Mouse (Mus musculus) granulocyte monocyte progenitor cell, adult 5-6 weeks (primary cell): ENCODE results near the gene Gbgt1. TPM values are rescaled to one million over a fixed set of nuclear protein-coding genes. Genes with fewer than 3 reads are reported as not detected.

Source experiments
- ATAC-seq: replicated peaks from 2 replicates; pipeline ENCODE4 v1.8.0; 2016; ENCODE audit warnings: mild to moderate bottlenecking, moderate TSS enrichment, inconsistent platforms; ENCODE audit not compliant: poor library complexity, severe bottlenecking
- total RNA-seq, 2 experiments: library from RNA; stranded (forward) in 1 of 2; stranded (reverse) in 1 of 2; fragments of 200-712, 200-1000 nt in 1 of 2; fragments of >200 nt in 1 of 2; fragmentation: Nextera tagmentation in 1 of 2; gene quantifications; 2 replicates each; pipeline ENCODE4 v1.2.3; 2014 to 2017

Gene Gbgt1
- total RNA-seq, 2 experiments from 2014 or later: not detected

DNA sequence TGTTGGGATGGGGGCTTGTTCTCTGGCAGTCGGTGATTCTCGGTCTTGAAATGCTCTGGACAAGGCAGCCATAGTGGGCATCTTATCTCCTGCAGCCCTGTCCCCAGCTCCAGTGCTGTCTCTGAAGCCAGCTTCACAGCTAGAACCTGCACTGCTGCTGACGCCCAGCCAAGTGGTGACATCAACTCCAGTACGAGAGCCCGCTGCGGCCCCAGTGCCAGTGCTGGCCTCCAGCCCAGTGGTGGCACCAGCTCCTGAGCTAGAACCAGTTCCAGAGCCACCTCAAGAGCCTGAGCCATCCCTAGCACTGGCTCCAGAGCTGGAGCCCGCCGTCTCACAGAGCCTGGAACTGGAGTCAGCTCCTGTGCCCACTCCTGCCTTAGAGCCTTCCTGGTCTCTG lies 47.2 kb downstream of the Gbgt1 start:
- no peak for ATAC-seq

DNA sequence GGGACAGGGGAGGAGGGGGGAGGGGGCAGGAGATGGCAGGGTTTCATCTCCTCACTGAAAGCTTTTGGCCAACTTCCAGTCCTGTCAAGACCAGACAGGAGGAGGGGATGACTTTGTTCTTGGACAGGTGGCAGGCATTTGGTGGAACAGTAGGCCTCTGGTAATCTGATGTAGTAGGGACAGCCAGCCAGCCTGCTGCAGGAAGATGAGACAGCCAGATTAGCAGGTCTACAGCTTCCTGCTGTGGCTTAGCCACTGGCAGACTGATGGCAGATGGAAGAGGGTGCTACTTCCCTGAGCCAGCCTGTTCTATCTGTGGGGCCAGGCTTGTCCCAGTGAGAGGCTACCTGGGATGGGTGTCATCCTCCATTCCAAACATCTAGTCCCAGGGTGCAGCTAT lies 49.3 kb downstream of the Gbgt1 start:
- ATAC-seq: peak; percentile 44

DNA sequence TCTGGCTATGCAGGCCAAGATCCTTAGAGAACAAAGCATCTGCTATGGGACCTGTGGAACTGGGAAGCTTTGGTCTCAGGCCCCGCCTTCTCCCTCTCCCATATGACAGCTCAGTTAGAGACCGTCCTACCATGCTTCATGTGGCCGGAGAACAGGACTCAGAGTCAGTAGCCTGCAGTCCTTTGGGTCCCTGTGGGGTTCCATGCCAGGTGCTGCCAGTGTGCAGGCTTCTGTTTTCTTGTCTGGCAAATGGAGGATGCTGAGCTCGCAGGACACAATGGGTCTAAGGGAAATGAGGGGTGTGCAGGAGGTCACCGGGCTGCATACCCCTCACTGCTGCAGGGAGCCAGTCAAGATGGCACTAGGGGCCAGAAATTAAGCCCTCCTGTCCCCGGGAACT lies 49.9 kb downstream of the Gbgt1 start:
- no peak for ATAC-seq

DNA sequence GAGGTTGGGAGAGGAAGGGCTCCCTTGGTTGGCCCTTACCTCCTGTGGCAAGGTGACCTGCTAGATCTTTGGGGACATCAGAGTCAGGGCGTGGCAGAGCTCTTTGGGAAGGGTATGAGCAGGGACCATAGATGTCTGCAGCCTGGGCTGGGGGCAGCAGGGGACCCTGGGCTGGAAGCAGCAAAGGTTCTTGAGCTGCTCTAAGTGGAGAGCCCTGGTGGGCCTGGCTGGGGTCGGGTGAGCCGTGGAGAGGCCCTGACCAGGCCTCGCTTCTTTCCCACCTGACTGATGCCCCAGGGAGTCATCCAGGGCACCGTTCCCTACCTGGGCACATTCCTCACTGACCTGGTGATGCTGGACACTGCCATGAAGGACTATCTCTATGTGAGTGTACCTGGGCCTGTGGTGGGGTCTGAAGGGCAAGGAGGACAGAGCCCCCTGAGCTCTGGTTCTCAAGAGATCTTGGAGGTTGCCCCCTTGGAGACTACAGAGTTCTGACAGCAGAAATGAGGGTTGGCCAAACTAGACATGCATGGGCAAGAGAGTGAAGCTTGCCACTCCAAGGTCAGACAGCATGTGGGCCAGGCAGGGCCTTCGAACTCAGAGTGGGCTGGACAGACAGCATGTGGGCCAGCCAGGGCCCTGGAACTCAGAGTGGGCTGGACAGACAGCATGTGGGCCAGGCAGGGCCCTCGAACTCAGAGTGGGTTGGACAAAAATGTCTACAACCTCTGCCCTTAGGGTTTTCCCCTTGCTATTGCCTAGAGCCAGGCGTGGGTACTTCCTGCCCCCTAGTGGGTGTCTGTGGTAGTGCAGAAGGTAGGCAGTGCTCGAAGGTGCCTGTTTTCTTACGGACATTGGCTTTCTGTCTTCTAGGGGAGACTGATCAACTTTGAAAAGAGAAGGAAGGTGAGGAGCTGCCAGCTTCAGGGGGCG lies 50.8 kb downstream of the Gbgt1 start:
- ATAC-seq: peak; percentile 78

DNA sequence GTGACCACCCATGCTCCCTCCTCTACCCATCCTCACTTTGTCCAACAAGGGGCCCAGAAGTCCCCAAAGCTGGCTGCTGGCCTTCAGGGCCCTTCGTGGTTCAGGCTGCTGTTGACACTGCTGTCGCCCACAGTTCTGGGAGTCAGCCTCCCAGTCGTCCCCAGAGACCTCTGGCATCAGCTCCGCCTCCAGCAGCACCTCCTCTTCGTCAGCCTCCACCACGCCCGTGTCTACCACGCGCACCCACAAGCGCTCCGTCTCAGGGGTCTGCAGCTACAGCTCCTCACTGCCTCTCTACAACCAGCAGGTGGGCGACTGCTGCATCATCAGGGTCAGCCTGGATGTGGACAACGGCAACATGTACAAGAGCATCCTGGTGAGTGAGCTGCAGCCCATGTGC lies 52.5 kb downstream of the Gbgt1 start:
- ATAC-seq: no peak

DNA sequence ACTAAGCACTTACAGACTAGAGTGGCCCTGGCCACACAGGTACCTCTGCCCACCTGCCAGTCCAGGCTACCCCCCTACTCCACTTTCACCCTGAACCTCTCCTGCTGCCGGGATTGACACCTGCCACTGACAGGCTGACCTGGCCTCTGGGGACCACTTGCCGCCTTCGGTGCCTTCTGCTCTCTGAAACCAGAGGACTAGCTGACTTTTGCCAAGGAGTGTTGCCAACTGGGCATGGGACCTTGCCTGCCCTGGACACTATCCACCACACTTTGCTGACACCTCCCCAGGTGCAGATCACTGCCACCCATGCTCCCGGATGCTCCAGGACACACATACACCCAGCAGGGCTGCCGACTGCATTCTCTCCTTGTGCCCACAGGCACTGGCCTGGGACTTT lies 55.6 kb downstream of the Gbgt1 start:
- ATAC-seq: no peak

Other genes starting within 250 kb of the Gbgt1 start
- 0.80 and 2.1 TPM in 2 replicates for gene Ppp1r26, start 50.1 kb upstream of the Gbgt1 start, total RNA-seq (2014; fragmentation: Nextera tagmentation)
- 1.2 and 1.9 TPM in 2 replicates for gene Ppp1r26, start 50.1 kb upstream of the Gbgt1 start, total RNA-seq (2017)
- gene 1700007K13Rik, start 30.6 kb upstream of the Gbgt1 start, total RNA-seq (2014; fragmentation: Nextera tagmentation): not detected in 2 replicates
- gene 1700007K13Rik, start 30.6 kb upstream of the Gbgt1 start, total RNA-seq (2017): not detected in 2 replicates
- 61.3 and 62.9 TPM in 2 replicates for gene Mrps2, start 28.8 kb upstream of the Gbgt1 start, total RNA-seq (2014; fragmentation: Nextera tagmentation)
- gene Mrps2, start 28.8 kb upstream of the Gbgt1 start, total RNA-seq (2017): 29.3 and 33.0 TPM in 2 replicates
- gene Gm10134, start 9.2 kb downstream of the Gbgt1 start, total RNA-seq (2014; fragmentation: Nextera tagmentation): not detected in 2 replicates
- not detected in 2 replicates for gene Gm10134, start 9.2 kb downstream of the Gbgt1 start, total RNA-seq (2017)
- gene Ralgds, start 16.2 kb downstream of the Gbgt1 start, total RNA-seq (2014; fragmentation: Nextera tagmentation): 2.1 and 7.9 TPM in 2 replicates
- 2.8 and 4.6 TPM in 2 replicates for gene Ralgds, start 16.2 kb downstream of the Gbgt1 start, total RNA-seq (2017)
- not detected in 2 replicates for gene Cel, start 66.5 kb downstream of the Gbgt1 start, total RNA-seq (2014; fragmentation: Nextera tagmentation)
- not detected in 2 replicates for gene Cel, start 66.5 kb downstream of the Gbgt1 start, total RNA-seq (2017)
- 25.9 and 31.5 TPM in 2 replicates for gene Gtf3c5, start 86.9 kb downstream of the Gbgt1 start, total RNA-seq (2014; fragmentation: Nextera tagmentation)
- 12.6 and 16.5 TPM in 2 replicates for gene Gtf3c5, start 86.9 kb downstream of the Gbgt1 start, total RNA-seq (2017)
- 1.4 TPM in 1 of 2 replicates, not detected in the other for gene Gfi1b, start 125.1 kb downstream of the Gbgt1 start, total RNA-seq (2014; fragmentation: Nextera tagmentation)
- 1.9 and 2.0 TPM in 2 replicates for gene Gfi1b, start 125.1 kb downstream of the Gbgt1 start, total RNA-seq (2017)
- 17.4 and 23.7 TPM in 2 replicates for gene Tsc1, start 144.3 kb downstream of the Gbgt1 start, total RNA-seq (2014; fragmentation: Nextera tagmentation)
- 11.1 and 12.4 TPM in 2 replicates for gene Tsc1, start 144.3 kb downstream of the Gbgt1 start, total RNA-seq (2017)
- 5.0 TPM in 1 of 2 replicates, not detected in the other for gene Spaca9, start 202.8 kb downstream of the Gbgt1 start, total RNA-seq (2014; fragmentation: Nextera tagmentation)
- gene Spaca9, start 202.8 kb downstream of the Gbgt1 start, total RNA-seq (2017): 4.8 and 4.9 TPM in 2 replicates
- gene Ak8, start 203.3 kb downstream of the Gbgt1 start, total RNA-seq (2014; fragmentation: Nextera tagmentation): not detected in 2 replicates
- gene Ak8, start 203.3 kb downstream of the Gbgt1 start, total RNA-seq (2017): not detected in 2 replicates